Mouse (Mus musculus) brain, embryonic 14.5 days (tissue): ENCODE measurements around the gene Wdr59. TPM values are rescaled to one million over a fixed set of nuclear protein-coding genes. Genes with fewer than 3 reads are reported as not detected.
"Not testable (repeated sequence)": the region's sequence is repeated elsewhere in the genome, so short reads cannot be mapped to it uniquely, and the experiment has no call there.

Source experiments
- DNase-seq: peaks from one replicate; pipeline ENCODE4 v3.0.0-alpha.2; 2011; ENCODE audit warnings: low read depth
- CTCF ChIP-seq: fragments of 200-500 bp; IDR thresholded peaks from 2 replicates; pipeline ENCODE4 v1.5.1; 2012; ENCODE audit warnings: inconsistent platforms, mild to moderate bottlenecking, moderate library complexity, borderline replicate concordance; ENCODE audit not compliant: insufficient read depth, insufficient read length; ENCODE audit errors: extremely low read depth
- POLR2A ChIP-seq: fragments of 200-500 bp; IDR thresholded peaks from 2 replicates; pipeline ENCODE4 v1.6.1; 2012; ENCODE audit warnings: mild to moderate bottlenecking, inconsistent platforms, borderline replicate concordance; ENCODE audit not compliant: poor library complexity, insufficient read depth, insufficient read length, severe bottlenecking; ENCODE audit errors: extremely low read depth
- polyA plus RNA-seq: library from polyadenylated mRNA; depleted of rRNA; stranded (reverse); fragments of >200 nt; gene quantifications from 2 replicates; pipeline ENCODE4 v1.2.3, GENCODE M21; 2012

Gene Wdr59
- polyA plus RNA-seq, 1 experiment = 16.0 TPM

GRCm38 (mm10) chr8:111513446-111513845, 8.4 kb downstream of the Wdr59 start:
- DNase-seq = no peak
- TF ChIP-seq CTCF (no peak), POLR2A (no peak)

GRCm38 (mm10) chr8:111512941-111513340, 9.0 kb downstream of the Wdr59 start:
- TF ChIP-seq CTCF = no peak
- TF ChIP-seq POLR2A = no peak
- peak; percentile 26 for DNase-seq

DNA sequence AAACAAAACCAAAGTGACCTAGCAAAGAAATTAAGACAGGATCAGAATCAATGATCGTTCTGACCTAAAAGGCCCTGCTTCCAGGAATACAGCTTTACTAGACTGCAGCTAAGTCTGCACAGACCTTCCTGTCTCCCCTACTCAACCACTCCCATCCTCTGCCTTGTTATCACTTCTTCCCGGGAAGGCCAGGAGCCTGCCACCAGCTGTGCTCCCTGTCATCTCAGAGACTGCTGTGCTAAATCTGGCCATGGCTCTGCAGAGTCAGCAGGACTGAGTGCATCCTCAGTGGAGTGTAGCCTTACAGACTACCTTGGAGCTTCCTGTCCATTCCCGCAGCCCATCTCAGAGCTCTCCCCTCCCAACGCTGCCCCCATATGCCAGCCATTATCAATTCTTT, 11.5 kb downstream of the Wdr59 start:
- TF ChIP-seq POLR2A = no peak
- no peak for TF ChIP-seq CTCF
- no peak for DNase-seq

DNA sequence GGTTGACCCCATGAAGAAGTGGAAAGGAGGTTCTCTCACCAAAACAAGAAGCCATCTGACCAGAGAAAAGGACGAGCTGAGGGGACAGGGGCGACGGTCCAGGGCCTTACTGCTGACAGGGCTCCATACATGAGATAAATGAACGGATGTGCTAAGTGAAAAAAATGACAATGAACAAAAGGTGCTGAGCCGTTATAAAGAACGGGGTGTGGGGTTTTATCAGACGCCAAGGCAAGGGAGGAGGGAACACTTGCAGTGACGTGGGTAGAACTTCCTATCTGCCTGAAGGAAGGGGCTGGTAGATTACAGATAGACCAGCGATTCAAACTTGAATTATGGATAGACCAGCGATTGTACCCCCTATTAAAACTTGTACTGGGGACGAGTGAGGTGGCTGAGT, 12.6 kb downstream of the Wdr59 start:
- no peak for DNase-seq
- TF ChIP-seq CTCF (no peak), POLR2A (no peak)

- peak; percentile 31 for DNase-seq
- TF ChIP-seq POLR2A (no peak), CTCF (no peak)
Observed at GRCm38 (mm10) chr8:111508566-111508965, 13.3 kb downstream of the Wdr59 start.

DNA sequence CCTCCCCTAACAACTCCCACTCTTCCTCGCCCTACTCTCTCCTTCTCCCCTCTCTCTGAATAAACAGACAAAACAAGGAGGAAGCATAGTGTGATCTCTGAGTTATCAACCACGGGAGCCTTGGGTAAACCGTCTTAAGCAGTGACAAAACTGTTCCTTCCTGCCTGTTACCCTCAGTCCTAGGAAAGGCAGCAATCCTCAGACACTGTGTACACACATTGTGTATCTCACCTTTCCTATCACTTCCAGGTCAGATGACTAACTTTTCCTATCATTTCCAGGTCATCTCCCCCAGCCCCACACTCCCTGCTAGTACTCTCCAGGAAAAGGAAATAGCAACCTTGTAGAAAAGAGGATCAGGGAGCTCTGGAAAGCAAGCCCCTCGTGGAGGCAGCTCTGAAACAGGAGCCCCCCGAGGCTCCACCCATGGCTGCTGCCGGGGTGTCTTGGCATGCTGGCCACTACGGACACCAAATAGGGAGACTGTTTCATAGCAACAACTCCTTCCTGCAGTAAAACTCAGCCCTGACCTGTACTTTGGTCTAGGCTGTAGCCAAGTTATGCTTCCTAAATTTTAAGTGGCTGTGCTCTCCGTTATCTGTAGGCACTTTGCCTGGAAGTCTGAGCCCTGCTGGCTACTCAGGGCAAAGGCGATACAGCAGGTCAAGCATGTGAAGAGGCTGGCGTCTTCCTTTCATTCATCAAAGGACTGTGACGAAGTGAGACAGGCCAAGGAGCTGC, 20.0 kb downstream of the Wdr59 start:
- no peak for TF ChIP-seq POLR2A

DNA sequence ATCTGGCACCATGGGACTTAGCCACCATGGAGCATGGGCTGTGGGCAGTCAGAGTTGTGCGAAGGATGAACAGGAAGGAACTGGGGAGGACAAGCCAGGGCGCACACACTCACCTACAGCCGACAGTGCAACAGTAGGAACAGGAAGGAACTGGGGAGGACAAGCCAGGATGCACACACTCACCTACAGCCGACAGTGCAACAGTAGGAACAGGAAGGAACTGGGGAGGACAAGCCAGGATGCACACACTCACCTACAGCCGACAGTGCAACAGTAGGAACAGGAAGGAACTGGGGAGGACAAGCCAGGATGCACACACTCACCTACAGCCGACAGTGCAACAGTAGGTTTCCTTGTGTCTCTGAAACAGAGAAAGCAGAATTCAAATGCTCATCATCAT, 23.6 kb downstream of the Wdr59 start:
- not testable (repeated sequence) for DNase-seq

More for the DNA sequence above, 20.0 kb downstream of the Wdr59 start:
- no peak for DNase-seq

DNA sequence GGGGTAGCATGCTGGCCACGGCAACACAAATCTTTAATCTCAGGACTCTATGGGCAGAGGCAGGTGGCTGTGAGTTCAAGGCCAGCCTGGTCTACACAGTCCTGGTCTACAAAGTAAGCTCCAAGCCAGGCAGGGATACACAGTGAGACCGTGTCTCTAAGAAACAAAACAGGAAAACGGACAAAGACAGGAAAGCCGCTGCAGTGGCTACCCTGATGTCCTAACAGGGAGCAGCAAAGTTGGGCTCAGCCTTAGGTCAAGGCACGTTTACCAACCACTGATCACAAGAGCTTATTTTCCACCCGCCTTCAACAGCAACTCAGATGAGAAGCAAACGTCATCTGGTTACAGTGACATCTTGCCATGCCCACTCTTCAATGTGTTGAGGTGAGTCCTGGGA, 25.6 kb downstream of the Wdr59 start:
- no peak for TF ChIP-seq POLR2A
- TF ChIP-seq CTCF = no peak
- DNase-seq = no peak

DNA sequence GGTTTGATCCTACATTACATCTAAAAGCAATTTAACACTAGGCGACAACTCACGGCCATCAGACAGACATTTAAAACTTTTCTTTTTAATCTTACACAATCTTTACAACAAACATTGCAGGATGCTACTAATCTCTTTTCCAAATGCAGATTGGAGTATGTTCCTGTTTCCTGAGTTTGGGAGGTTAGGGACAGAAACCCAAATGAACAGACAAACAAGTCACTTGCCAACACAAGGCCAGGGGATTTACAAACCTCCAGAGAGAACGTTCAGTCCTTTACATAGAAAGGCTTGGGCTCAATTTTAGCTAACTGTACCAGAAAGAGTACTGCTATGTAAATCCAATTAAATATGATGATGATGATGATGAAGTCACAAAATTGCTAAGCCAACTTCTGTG, 28.7 kb downstream of the Wdr59 start:
- DNase-seq = no peak
- TF ChIP-seq CTCF = no peak
- TF ChIP-seq POLR2A = no peak

DNA sequence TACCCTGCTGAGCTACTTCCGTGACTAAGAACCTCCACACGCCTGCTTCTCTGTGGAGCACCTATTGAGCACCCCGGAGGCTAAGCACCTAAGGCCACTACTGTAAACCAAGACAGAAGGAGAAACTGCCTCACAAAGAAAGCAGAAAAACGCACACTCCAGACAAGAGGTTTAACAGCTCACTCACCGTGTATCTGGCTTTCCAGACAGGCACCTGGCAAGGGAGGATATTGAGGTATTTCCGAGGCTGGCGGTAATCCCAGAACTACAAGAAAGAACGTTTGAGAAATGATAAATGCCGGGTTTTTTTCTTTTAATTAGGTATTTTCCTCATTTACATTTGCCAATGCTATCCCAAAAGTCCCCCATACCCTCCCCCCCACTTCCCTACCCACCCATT, 29.4 kb downstream of the Wdr59 start:
- peak; percentile 30 for DNase-seq
- TF ChIP-seq CTCF (no peak), POLR2A (no peak)

DNA sequence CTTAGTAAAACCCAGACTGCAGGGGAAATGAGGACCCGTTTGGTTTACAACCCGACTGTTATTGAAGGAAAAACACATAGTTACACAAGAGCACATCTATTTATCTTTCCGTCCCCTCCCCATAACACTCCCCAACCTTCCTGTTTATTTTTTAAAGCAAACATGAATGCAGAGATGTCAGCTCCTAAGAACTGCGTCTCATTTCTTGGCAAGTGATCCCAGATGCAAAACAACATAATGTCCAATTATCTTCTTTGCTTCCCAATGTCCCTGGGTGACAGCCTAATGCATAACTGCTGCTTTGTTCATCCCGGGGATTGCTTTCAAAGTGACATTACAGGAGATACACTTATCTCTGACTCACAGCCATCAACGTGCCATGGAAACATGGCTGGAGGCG, 30.7 kb downstream of the Wdr59 start:
- TF ChIP-seq POLR2A = no peak
- TF ChIP-seq CTCF = no peak
- peak; percentile 64 for DNase-seq

DNA sequence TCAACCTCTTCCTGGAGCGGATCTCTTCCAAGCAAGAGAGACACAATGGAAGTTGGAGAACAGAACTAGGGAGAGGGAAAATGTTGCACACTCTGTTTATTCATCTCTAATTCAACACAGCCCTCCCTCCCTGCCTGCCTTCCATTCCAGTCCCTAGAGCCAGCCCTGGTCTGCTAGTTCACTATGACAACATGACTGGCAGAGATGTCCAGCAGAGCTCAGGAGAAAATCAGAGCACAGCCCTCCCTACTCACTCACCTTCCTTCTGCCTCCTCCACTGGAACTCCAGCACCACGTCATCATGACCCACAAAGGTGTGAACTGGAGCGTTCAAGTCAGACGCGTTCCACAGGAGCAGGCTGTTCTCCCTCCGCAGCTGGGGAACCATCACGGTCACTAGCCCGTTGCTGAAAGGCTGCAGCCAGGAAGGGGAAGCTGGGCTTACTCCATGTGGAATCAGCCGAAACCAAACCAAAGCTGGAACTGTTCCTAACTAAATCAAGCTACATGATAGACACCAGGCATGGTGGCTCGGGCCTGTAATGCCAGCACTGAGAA, 31.8 kb downstream of the Wdr59 start:
- TF ChIP-seq POLR2A = no peak
- TF ChIP-seq CTCF = no peak
- no peak for DNase-seq
